ENCODE assay signal across 30 mouse cellular contexts in genomic region chr9:59278694-59279093, GRCm38 (mm10).
"Had no signal": no experiment of that assay in that cellular context is flagged by ENCODE, and none has a peak within 500 bp of the region (broad histone marks: within the 10 kb centered on the region; RNA-seq: fewer than 3 reads in every experiment).

No protein-coding gene starts in this region.

- H3K9me3 ChIP-seq: limb, embryonic 10.5 days; limb, embryonic 12.5 days; limb, embryonic 13.5 days; limb, embryonic 15.5 days; liver, embryonic 12.5 days; liver, embryonic 13.5 days; liver, embryonic 15.5 days; lung, embryonic 15.5 days; midbrain, embryonic 10.5 days; midbrain, embryonic 12.5 days; midbrain, embryonic 13.5 days; midbrain, embryonic 15.5 days had no signal

- H3K27me3 ChIP-seq: limb, embryonic 12.5 days; limb, embryonic 13.5 days; limb, embryonic 15.5 days; liver, embryonic 12.5 days; liver, embryonic 13.5 days; liver, embryonic 15.5 days; lung, embryonic 15.5 days; midbrain, embryonic 12.5 days; midbrain, embryonic 13.5 days; midbrain, embryonic 15.5 days had no signal

- H3K4me2 ChIP-seq: limb, embryonic 12.5 days; limb, embryonic 13.5 days; limb, embryonic 15.5 days; liver, embryonic 11.5 days; liver, embryonic 12.5 days; liver, embryonic 13.5 days; liver, embryonic 15.5 days; lung, embryonic 14.5 days; lung, embryonic 15.5 days; midbrain, embryonic 11.5 days; midbrain, embryonic 12.5 days; midbrain, embryonic 13.5 days; midbrain, embryonic 15.5 days had no signal

- H3K36me3 ChIP-seq: limb, embryonic 10.5 days; limb, embryonic 12.5 days; limb, embryonic 13.5 days; limb, embryonic 15.5 days; liver, embryonic 12.5 days; liver, embryonic 13.5 days; liver, embryonic 15.5 days; lung, embryonic 15.5 days; midbrain, embryonic 10.5 days; midbrain, embryonic 12.5 days; midbrain, embryonic 13.5 days; midbrain, embryonic 15.5 days had no signal

- ATAC-seq: liver, embryonic 12.5 days; liver, postnatal 0 days; lung, postnatal 0 days; midbrain, embryonic 13.5 days; midbrain, embryonic 15.5 days; midbrain, embryonic 16.5 days had no signal

- H3K9ac ChIP-seq: limb, embryonic 12.5 days; limb, embryonic 13.5 days; limb, embryonic 15.5 days; liver, embryonic 12.5 days; liver, embryonic 13.5 days; liver, embryonic 14.5 days; liver, embryonic 15.5 days; liver, postnatal 0 days; lung, embryonic 14.5 days; lung, embryonic 15.5 days; midbrain, embryonic 12.5 days; midbrain, embryonic 13.5 days; midbrain, embryonic 15.5 days had no signal

- H3K4me3 ChIP-seq: limb, embryonic 10.5 days; limb, embryonic 12.5 days; limb, embryonic 13.5 days; limb, embryonic 15.5 days; liver, embryonic 12.5 days; liver, embryonic 13.5 days; liver, embryonic 15.5 days; lung, embryonic 15.5 days; megakaryocyte, embryonic 14.5 days; midbrain, embryonic 10.5 days; midbrain, embryonic 12.5 days; midbrain, embryonic 13.5 days; midbrain, embryonic 15.5 days had no signal

- DNase-seq: left cerebral cortex, postnatal 4 days; liver; liver, embryonic 13.5 days; liver, postnatal 0 days; lung, adult 18-20 months; lung, adult 2 months; lung, postnatal 10 days; lung, postnatal 14 days; lung, postnatal 36 days; lung, postnatal 4 days; midbrain, embryonic 14.5 days had no signal

- H3K27ac ChIP-seq: limb, embryonic 10.5 days; limb, embryonic 12.5 days; limb, embryonic 13.5 days; limb, embryonic 15.5 days; liver, embryonic 12.5 days; liver, embryonic 13.5 days; liver, embryonic 14.5 days; liver, embryonic 15.5 days; lung, embryonic 15.5 days; macrophage; midbrain, embryonic 10.5 days; midbrain, embryonic 12.5 days; midbrain, embryonic 13.5 days; midbrain, embryonic 15.5 days had no signal
